Mouse (Mus musculus) lung, postnatal 0 days (tissue): ENCODE results near the gene Stx18. TPM values are rescaled to one million over a fixed set of nuclear protein-coding genes. Genes with fewer than 3 reads are reported as not detected.

Experiments
- ATAC-seq: fragments of 200-750 bp; cut with Nextera tagmentation; 2 replicates; pipeline ENCODE4 v1.8.0; 2017; ENCODE audit warnings: moderate library complexity
- DNase-seq: peaks from one replicate; pipeline ENCODE4 v3.0.0-alpha.2; 2016; ENCODE audit warnings: low spot score
- H3K27ac ChIP-seq: fragments of 300-500 bp; sonication (generic); 2 replicates; pipeline ENCODE4 v1.5.1; 2014; ENCODE audit warnings: antibody characterized with exemption, mild to moderate bottlenecking, low read length, mixed read lengths
- H3K27me3 ChIP-seq: fragments of 300-500 bp; sonication (generic); replicated peaks from 2 replicates; pipeline ENCODE4 v1.6.1; 2014; ENCODE audit warnings: low read length, mixed read lengths; ENCODE audit not compliant: insufficient read depth
- H3K36me3 ChIP-seq: fragments of 300-500 bp; sonication (generic); 2 replicates; pipeline ENCODE4 v1.6.1; 2014; ENCODE audit warnings: low read length, mixed read lengths; ENCODE audit not compliant: insufficient read depth
- H3K4me1 ChIP-seq: fragments of 300-500 bp; sonication (generic); 2 replicates; pipeline ENCODE4 v1.6.1; 2014; ENCODE audit warnings: antibody characterized with exemption, low read depth, low read length, mixed read lengths; ENCODE audit not compliant: insufficient read depth
- H3K4me2 ChIP-seq: fragments of 300-500 bp; sonication (generic); replicated peaks from 2 replicates; pipeline ENCODE4 v1.6.1; 2014; ENCODE audit warnings: low read depth, mild to moderate bottlenecking, low read length, moderate library complexity, mixed read lengths
- H3K4me3 ChIP-seq: fragments of 300-500 bp; sonication (generic); 2 replicates; pipeline ENCODE4 v1.5.1; 2014; ENCODE audit warnings: low read depth, low read length
- H3K9ac ChIP-seq: fragments of 300-500 bp; sonication (generic); replicated peaks from 2 replicates; pipeline ENCODE4 v1.6.1; 2014; ENCODE audit warnings: low read depth, mild to moderate bottlenecking
- H3K9me3 ChIP-seq: fragments of 300-500 bp; sonication (generic); 2 replicates; pipeline ENCODE4 v1.6.1; 2016; ENCODE audit warnings: low read length, mixed read lengths
- CTCF ChIP-seq: IDR thresholded peaks from 2 replicates; pipeline ENCODE4 v1.5.1; 2016; ENCODE audit warnings: antibody characterized with exemption, mild to moderate bottlenecking
- EP300 ChIP-seq: IDR thresholded peaks from 2 replicates; pipeline ENCODE4 v1.6.1; 2016; ENCODE audit warnings: antibody characterized with exemption, mild to moderate bottlenecking, control low read depth
- WGBS: fragments of 180-500 bp; shearing (Covaris S2); extraction: QIAGEN DNeasy Blood & Tissue Kit; methylation state at CpG from one replicate; pipeline ENCODE4 v1.1.7; 2014; 5-methylcytosine and 5-hydroxymethylcytosine counted together
- polyA plus RNA-seq: library from polyadenylated mRNA; unstranded; fragments of >200 nt; fragmentation: Nextera tagmentation; extraction: Ambion mirVana; gene quantifications from 2 replicates; pipeline ENCODE4 v1.2.1, GENCODE M21; 2015

Stx18 gene
- polyA plus RNA-seq, 1 experiment from 2014 or later, result 27.9 TPM

- Histone ChIP-seq H3K27me3 (no peaks in the 10 kb centered on the region), H3K4me1 (no peaks in the 10 kb centered on the region), H3K9ac (no peak overlapping the region), H3K4me3 (no peak overlapping the region), H3K9me3 (no peaks in the 10 kb centered on the region), H3K4me2 (no peak overlapping the region), H3K27ac (no peak overlapping the region), H3K36me3 (no peaks in the 10 kb centered on the region)
- WGBS, result 81% methylated on average over 1 of the region's 1 CpGs
- DNase-seq (no peak), ATAC-seq (no peak)
- no peak for TF ChIP-seq EP300
Measured at GRCm38 (mm10) chr5:38066606-38067005, 28.1 kb downstream of the Stx18 start.

GRCm38 (mm10) chr5:38076326-38076725 is 37.8 kb downstream of the Stx18 start:
- Histone ChIP-seq H3K27ac (no peak overlapping the region), H3K4me2 (no peak overlapping the region), H3K27me3 (no peaks in the 10 kb centered on the region), H3K9me3 (no peaks in the 10 kb centered on the region), H3K9ac (no peak overlapping the region), H3K4me1 (no peaks in the 10 kb centered on the region), H3K4me3 (no peak overlapping the region), H3K36me3 (no peaks in the 10 kb centered on the region)
- ATAC-seq (no peak), DNase-seq (no peak)
- WGBS, result 65% methylated on average over 4 of the region's 4 CpGs
- TF ChIP-seq CTCF, result no peak
- no peak for TF ChIP-seq EP300

DNA sequence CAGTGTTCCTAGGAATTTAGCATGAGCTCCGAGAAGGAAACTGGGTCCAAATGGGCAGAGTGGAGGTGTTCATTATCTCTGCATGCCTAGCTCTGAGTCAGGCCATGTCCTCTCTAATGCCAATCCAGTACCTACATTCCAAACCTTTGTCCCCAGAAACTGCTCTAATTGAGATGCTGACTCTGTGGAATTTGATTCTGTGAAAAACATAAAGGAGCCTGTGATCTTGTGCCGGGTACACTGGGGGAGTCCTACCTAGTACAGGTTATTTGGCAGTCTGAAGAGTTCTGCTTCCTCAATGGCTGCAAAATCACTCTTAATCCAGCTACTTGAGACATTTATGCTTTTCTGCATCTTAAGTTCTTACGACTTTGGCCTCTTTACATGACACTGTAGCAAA is 40.0 kb downstream of the Stx18 start:
- Histone ChIP-seq H3K36me3 (no peaks in the 10 kb centered on the region), H3K4me2 (no peak overlapping the region), H3K9me3 (no peaks in the 10 kb centered on the region), H3K27ac (no peak overlapping the region), H3K4me1 (no peaks in the 10 kb centered on the region), H3K4me3 (no peak overlapping the region), H3K9ac (no peak overlapping the region), H3K27me3 (no peaks in the 10 kb centered on the region)
- ATAC-seq (no peak), DNase-seq (no peak)
- 80% methylated on average over 3 of the region's 3 CpGs for WGBS
- TF ChIP-seq EP300, result no peak
- TF ChIP-seq CTCF, result no peak

GRCm38 (mm10) chr5:38080472-38080871 is 41.9 kb downstream of the Stx18 start:
- WGBS, result 100% methylated on average over 1 of the region's 1 CpGs

DNA sequence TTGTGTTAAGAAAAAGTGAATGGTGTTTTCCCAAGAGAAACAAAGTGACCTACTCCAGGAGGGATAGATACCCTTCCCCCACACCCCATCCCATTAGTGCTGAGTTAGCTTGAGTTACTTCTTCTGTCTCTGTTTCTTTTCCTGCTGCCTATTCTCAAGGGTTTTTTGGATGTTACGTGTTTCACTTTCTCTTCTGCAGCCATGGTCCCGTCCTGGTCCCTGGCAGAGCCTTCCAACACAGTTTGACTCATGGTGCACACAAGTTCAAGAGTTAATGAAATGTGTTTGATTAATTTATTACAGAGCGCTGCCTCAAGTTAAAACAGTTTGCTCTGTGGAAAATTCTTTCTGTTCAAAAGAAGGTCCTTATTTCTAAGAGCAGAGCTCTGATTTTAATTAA is 44.0 kb downstream of the Stx18 start:
- ATAC-seq (no peak), DNase-seq (no peak)
- Histone ChIP-seq H3K27me3 (no peaks in the 10 kb centered on the region), H3K4me1 (no peaks in the 10 kb centered on the region; the same call in 1 of the 2 replicates), H3K9me3 (no peaks in the 10 kb centered on the region), H3K4me2 (no peak overlapping the region), H3K36me3 (no peaks in the 10 kb centered on the region), H3K4me3 (no peak overlapping the region), H3K9ac (no peak overlapping the region), H3K27ac (no peak overlapping the region)
- 60% methylated on average over 3 of the region's 3 CpGs for WGBS
- TF ChIP-seq EP300, result no peak
- TF ChIP-seq CTCF, result no peak

More at GRCm38 (mm10) chr5:38080472-38080871, 41.9 kb downstream of the Stx18 start:
- Histone ChIP-seq H3K4me2 (no peak overlapping the region), H3K36me3 (no peaks in the 10 kb centered on the region), H3K27me3 (no peaks in the 10 kb centered on the region), H3K4me1 (no peaks in the 10 kb centered on the region; the same call in 1 of the 2 replicates), H3K9me3 (no peaks in the 10 kb centered on the region), H3K27ac (no peak overlapping the region), H3K9ac (no peak overlapping the region), H3K4me3 (no peak overlapping the region)
- ATAC-seq (no peak), DNase-seq (no peak)
- TF ChIP-seq EP300 (no peak), CTCF (no peak)

DNA sequence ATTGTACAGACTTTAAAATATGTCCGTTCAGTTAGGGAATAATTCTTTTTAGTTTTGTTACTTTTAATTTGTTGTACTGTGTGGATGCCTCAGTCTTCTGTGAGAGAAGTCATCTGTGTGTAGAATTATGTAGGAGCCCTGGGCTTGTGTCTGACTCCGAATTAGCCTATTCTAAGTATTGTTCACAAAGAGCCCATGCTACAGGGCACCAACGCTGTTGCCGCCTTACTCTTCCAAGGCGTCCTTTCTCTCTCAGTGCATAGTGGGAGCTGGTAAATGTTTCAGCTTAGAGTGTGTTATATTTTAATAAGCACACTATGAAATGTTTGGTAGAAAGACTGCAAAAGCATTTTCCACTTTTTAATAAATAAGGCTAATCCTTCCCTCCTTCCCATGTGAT is 44.8 kb downstream of the Stx18 start:
- ATAC-seq (no peak), DNase-seq (no peak)
- no peaks in the 10 kb centered on the region; the same call in 1 of the 2 replicates for H3K4me1 ChIP-seq
- no peak overlapping the region for H3K4me2 ChIP-seq
- H3K36me3 ChIP-seq, result no peaks in the 10 kb centered on the region
- H3K9ac ChIP-seq, result no peak overlapping the region
- TF ChIP-seq EP300 (no peak), CTCF (no peak)
- H3K9me3 ChIP-seq, result no peaks in the 10 kb centered on the region
- H3K27me3 ChIP-seq, result no peaks in the 10 kb centered on the region
- no peak overlapping the region for H3K27ac ChIP-seq
- no peak overlapping the region for H3K4me3 ChIP-seq
- WGBS, result 89% methylated on average over 5 of the region's 5 CpGs

GRCm38 (mm10) chr5:38084616-38085015 is 46.1 kb downstream of the Stx18 start:
- Histone ChIP-seq H3K4me3 (no peak overlapping the region), H3K4me1 (no peaks in the 10 kb centered on the region; the same call in 1 of the 2 replicates), H3K4me2 (no peak overlapping the region), H3K36me3 (no peaks in the 10 kb centered on the region), H3K27ac (no peak overlapping the region), H3K9ac (no peak overlapping the region), H3K9me3 (no peaks in the 10 kb centered on the region), H3K27me3 (no peaks in the 10 kb centered on the region)
- no peak for DNase-seq
- TF ChIP-seq CTCF (no peak), EP300 (no peak)
- ATAC-seq, result no peak
- WGBS, result 47% methylated on average over 8 of the region's 8 CpGs
